Mouse (Mus musculus) layer of hippocampus, adult 18-20 months (tissue): ENCODE data around the gene Adra1b. TPM values are rescaled to one million over a fixed set of nuclear protein-coding genes. Genes with fewer than 3 reads are reported as not detected.

ENCODE experiments used
- DNase-seq, 2 experiments: peaks; one replicate each; pipeline ENCODE4 v3.0.0; 2022; ENCODE audit warnings: low spot score in 2 of 2
- total RNA-seq, 2 experiments: library from RNA; stranded (reverse); gene quantifications; 2 replicates each; pipeline ENCODE4 v1.2.3; 2021

Gene Adra1b
- total RNA-seq, 2 experiments from 2014 or later, result 3.2 to 4.2 TPM

- DNase-seq, result peak; percentile 41 to 69
Measured at GRCm38 (mm10) chr11:43728737-43729301, 172.2 kb downstream of the Adra1b start.

- no peak for DNase-seq
Measured at GRCm38 (mm10) chr11:43727796-43728195, 173.2 kb downstream of the Adra1b start.

Other genes with a start within 250 kb of the Adra1b start
- 10 to 100 TPM; 65.4 to 70.4 TPM for gene Pwwp2a, start 219.2 kb downstream of the Adra1b start, total RNA-seq
- 10 to 100 TPM; 60.4 to 61.6 TPM for gene Ttc1, start 153.2 kb downstream of the Adra1b start, total RNA-seq